Mouse (Mus musculus) stomach, embryonic 16.5 days (tissue): Measurements from ENCODE around the gene Gpkow. TPM values are rescaled to one million over a fixed set of nuclear protein-coding genes. Genes with fewer than 3 reads are reported as not detected.
"Not testable (repeated sequence)": the region's sequence is repeated elsewhere in the genome, so short reads cannot be mapped to it uniquely, and the experiment has no call there.

Experiments used
- ATAC-seq: fragments of 200-750 bp; cut with Nextera tagmentation; 2 replicates; pipeline ENCODE4 v1.8.0; 2017; ENCODE audit warnings: moderate number of reproducible peaks, moderate TSS enrichment; ENCODE audit not compliant: insufficient read depth, low FRiP score
- H3K27ac ChIP-seq: fragments of 300-500 bp; sonication (generic); 2 replicates; pipeline ENCODE4 v1.5.1; 2014; ENCODE audit warnings: low read length
- H3K27me3 ChIP-seq: fragments of 300-500 bp; sonication (generic); 2 replicates; pipeline ENCODE4 v1.6.1; 2014; ENCODE audit warnings: low read length, control low read depth, mixed read lengths; ENCODE audit not compliant: control insufficient read depth, insufficient read depth
- H3K36me3 ChIP-seq: fragments of 300-500 bp; sonication (generic); 2 replicates; pipeline ENCODE4 v1.6.1; 2014; ENCODE audit warnings: low read length; ENCODE audit not compliant: control insufficient read depth, insufficient read depth
- H3K4me1 ChIP-seq: fragments of 300-500 bp; sonication (generic); 2 replicates; pipeline ENCODE4 v1.6.1; 2014; ENCODE audit warnings: low read length, control low read depth, mixed read lengths; ENCODE audit not compliant: control insufficient read depth, insufficient read depth
- H3K4me2 ChIP-seq: fragments of 300-500 bp; sonication (generic); 2 replicates; pipeline ENCODE4 v1.6.1; 2014; ENCODE audit warnings: low read depth, low read length, mixed read lengths
- H3K4me3 ChIP-seq: fragments of 300-500 bp; sonication (generic); replicated peaks from 2 replicates; pipeline ENCODE4 v1.5.1; 2014; ENCODE audit warnings: mild to moderate bottlenecking, low read length
- H3K9ac ChIP-seq: fragments of 300-500 bp; sonication (generic); 2 replicates; pipeline ENCODE4 v1.6.1; 2014; ENCODE audit warnings: low read length
- H3K9me3 ChIP-seq: fragments of 300-500 bp; sonication (generic); replicated peaks from 2 replicates; pipeline ENCODE4 v1.6.1; 2016; ENCODE audit warnings: low read length, control low read depth; ENCODE audit not compliant: control insufficient read depth
- WGBS: fragments of 180-500 bp; shearing (Covaris S2); extraction: QIAGEN DNeasy Blood & Tissue Kit; methylation state at CpG from one replicate; pipeline ENCODE4 v1.1.7; 2014; 5-methylcytosine and 5-hydroxymethylcytosine counted together
- polyA plus RNA-seq: library from polyadenylated mRNA; unstranded; fragments of >200 nt; fragmentation: Nextera tagmentation; extraction: Ambion mirVana; gene quantifications from 2 replicates; pipeline ENCODE4 v1.2.1, GENCODE M21; 2015

The Gpkow gene
- polyA plus RNA-seq, 1 experiment from 2014 or later = 37.9 TPM

DNA sequence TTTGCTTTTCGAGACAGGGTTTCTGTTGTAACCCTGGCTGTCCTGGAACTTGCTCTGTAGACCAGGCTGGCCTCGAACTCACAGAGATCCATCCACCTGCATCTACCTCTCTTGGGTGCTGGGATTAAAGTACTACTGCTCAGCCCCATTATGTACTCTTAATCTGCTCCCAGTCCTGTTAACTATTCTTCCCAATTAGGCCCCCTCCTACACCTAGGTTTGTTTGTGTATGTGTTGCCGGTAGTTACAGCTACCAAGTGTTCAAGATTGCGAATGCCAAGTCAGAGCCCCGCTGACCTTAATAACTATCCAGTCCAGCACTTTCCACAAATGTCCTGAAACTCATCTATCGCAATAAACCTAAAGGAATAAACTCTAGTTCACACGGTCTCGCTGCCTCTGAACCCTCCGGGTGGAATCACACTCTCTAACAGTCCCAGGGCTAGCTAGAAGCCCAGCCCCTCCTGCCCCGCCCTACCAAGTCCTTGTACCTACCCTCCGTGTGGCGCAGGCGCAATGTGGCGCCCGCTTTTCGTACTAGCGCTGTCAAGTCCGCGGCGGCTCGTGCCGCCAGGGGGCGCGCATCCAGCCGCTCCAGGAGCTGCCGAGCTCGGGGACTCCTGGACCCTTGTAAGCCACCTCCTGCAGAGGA is 17.4 kb upstream of the Gpkow start:
- peak; percentile 92 for ATAC-seq
- Histone ChIP-seq H3K4me2 (peak overlapping the region; percentile 58), H3K9ac (peak overlapping the region; percentile 55; the same call in 1 of the 2 replicates), H3K36me3 (no peaks in the 10 kb centered on the region), H3K27ac (no peak overlapping the region), H3K4me3 (peak overlapping the region; percentile 40), H3K4me1 (peaks cover 2% of the 10 kb centered on the region; the same call in 1 of the 2 replicates), H3K27me3 (no peaks in the 10 kb centered on the region), H3K9me3 (no peaks in the 10 kb centered on the region)
- WGBS = 18% methylated on average over 27 of the region's 27 CpGs

DNA sequence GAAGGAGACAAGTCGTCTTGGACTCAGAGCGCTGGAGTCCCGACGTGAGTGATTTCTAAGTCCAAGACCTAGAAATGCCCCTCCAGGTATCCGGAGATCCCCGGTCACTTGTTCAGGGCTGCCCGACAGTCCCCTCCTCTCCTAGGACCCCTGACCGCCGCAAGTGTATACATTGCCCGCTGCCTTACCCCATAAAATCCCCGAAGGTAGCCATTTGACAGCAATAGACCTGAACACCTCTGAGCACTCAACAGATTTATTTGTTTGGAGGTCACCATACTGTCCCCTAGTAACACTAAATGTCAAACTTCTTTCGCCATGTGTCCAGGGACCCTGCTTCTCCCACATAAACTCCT is 16.9 kb upstream of the Gpkow start:
- peak overlapping the region; percentile 55; the same call in 1 of the 2 replicates for H3K9ac ChIP-seq
- H3K4me1 ChIP-seq = no peaks in the 10 kb centered on the region
- WGBS = 23% methylated on average over 12 of the region's 12 CpGs
- peak overlapping the region; percentile 40 for H3K4me3 ChIP-seq
- no peaks in the 10 kb centered on the region for H3K9me3 ChIP-seq
- peak; percentile 34; the same call in 1 of the 2 replicates for ATAC-seq
- H3K27ac ChIP-seq = no peak overlapping the region
- no peaks in the 10 kb centered on the region for H3K27me3 ChIP-seq
- H3K36me3 ChIP-seq = no peaks in the 10 kb centered on the region
- H3K4me2 ChIP-seq = peak overlapping the region; percentile 58

DNA sequence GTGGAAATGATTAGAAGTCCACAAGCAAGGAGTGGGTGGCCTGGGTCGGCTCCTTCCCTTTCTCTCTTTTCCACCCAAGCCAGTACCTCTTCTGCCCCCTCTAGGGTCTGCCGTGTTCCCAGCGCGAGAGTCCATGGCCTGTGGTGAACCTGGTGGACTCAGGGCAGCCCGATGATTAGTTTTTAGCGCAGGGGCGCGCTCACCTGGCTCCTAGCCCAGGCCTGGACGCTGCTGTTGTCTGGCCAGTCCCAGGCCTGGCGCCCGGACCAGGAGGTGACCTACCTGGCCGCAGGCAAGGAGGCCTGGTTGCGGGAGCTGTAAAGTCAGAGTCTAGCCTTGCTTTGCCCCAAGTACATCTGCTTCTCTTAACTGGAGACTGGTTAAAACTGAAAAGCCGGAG is 16.1 kb upstream of the Gpkow start, which contains the start of gene Magix:
Gene Magix (minus strand): TSS at position 388 of the 400 bp plus-strand sequence.
- Histone ChIP-seq H3K27ac (no peak within 1 kb of the TSS), H3K36me3 (no peaks in the 10 kb centered on the region), H3K27me3 (no peaks in the 10 kb centered on the region), H3K9ac (peak within 1 kb of the TSS; percentile 55; the same call in 1 of the 2 replicates), H3K4me2 (peak within 1 kb of the TSS; percentile 58), H3K9me3 (no peaks in the 10 kb centered on the region), H3K4me3 (peak within 1 kb of the TSS; percentile 40), H3K4me1 (no peaks in the 10 kb centered on the region)
- 66% methylated on average over 14 of the region's 14 CpGs for WGBS
- no peak for ATAC-seq

DNA sequence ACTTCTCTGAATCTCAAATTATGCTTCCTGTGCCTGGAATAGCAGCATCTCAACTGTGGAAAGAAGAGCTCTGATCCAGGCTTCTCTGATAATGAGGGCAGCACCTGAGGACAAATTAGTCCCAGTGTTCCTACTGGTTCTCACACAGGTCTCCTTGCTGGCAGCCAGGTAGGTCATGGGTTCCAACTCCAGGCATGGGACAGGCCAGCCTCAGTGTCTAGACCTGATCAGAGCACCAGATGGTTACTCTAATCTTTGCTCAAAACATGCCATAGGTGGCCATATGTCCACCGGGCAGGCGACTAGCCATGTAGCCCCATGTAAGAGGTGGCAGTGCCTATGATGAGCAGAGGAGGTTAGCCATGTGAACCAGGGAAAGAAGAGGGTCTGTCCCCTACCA is 8.6 kb upstream of the Gpkow start:
- 85% methylated on average over 2 of the region's 2 CpGs for WGBS
- ATAC-seq = no peak
- Histone ChIP-seq H3K4me1 (no peaks in the 10 kb centered on the region), H3K36me3 (no peaks in the 10 kb centered on the region), H3K4me2 (no peak overlapping the region), H3K27me3 (no peaks in the 10 kb centered on the region), H3K27ac (no peak overlapping the region), H3K9ac (no peak overlapping the region), H3K4me3 (no peak overlapping the region), H3K9me3 (no peaks in the 10 kb centered on the region)

DNA sequence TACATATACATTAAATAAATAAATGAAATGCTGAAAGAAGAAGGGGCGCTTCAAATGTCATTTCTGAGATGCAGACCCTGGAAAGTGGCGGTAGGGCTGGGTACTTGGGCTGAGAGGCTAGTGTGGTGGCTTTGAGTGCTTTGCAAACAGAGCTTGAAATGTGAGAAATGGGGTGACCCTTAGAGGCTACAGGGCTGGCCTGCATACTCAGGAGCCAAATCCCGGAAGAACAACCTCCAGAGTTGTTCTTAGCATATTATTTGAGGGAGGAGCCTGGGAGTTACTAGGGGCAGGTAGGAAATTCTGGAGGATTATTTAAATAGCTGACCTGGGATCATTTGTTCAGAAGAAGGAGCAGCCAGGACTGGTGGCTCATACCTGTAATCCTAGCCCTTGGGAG is 6.4 kb upstream of the Gpkow start:
- H3K9ac ChIP-seq = no peak overlapping the region
- H3K4me2 ChIP-seq = no peak overlapping the region
- 64% methylated on average over 3 of the region's 3 CpGs for WGBS
- no peaks in the 10 kb centered on the region for H3K9me3 ChIP-seq
- H3K4me3 ChIP-seq = no peak overlapping the region
- no peaks in the 10 kb centered on the region for H3K4me1 ChIP-seq
- no peaks in the 10 kb centered on the region for H3K27me3 ChIP-seq
- H3K27ac ChIP-seq = no peak overlapping the region
- ATAC-seq = no peak
- no peaks in the 10 kb centered on the region for H3K36me3 ChIP-seq

DNA sequence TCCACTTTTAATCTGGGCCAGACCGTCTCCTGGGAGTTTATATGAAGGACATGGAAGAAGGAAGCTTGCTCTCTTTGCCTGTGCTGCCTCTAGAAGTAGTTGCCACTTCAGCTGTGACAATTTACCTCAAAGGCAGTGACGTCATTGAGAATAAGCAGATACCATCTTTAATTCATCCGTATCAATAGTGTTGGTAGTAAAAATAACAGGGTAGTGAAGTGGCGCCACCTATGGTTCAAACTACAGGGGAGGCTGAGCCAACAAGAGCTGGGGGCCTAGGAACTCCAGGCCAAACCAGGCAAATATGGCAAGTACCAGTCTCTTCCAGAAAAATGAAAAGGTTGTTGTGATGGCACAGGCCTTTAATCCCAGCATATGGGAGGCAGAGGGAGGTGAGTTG is 4.1 kb upstream of the Gpkow start:
- no peak for ATAC-seq
- Histone ChIP-seq H3K27ac (no peak overlapping the region), H3K9ac (no peak overlapping the region), H3K27me3 (no peaks in the 10 kb centered on the region), H3K9me3 (no peaks in the 10 kb centered on the region), H3K4me2 (no peak overlapping the region), H3K4me1 (no peaks in the 10 kb centered on the region), H3K4me3 (no peak overlapping the region), H3K36me3 (no peaks in the 10 kb centered on the region)
- 31% methylated on average over 4 of the region's 4 CpGs for WGBS

DNA sequence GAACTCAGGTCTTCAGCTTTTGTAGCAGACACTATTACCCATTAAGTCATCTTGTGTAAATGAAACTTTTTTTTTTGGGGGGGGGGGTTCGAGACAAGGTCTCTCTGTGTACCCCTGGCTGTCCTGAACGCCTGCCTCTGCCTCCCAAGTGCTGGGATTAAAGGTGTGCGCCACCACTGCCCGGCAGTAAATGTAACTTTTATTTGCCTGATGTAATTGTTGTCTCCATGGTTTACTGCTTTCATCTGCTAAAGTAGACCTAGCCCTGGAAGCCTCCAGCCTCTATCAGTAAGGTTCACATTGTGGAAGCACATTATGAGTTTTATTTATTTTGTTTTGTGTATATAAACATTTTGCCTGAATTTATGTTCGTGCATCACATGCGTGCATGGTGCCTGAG is 411 bp upstream of the Gpkow start:
- Histone ChIP-seq H3K27me3 (no peaks in the 10 kb centered on the region), H3K4me3 (peak overlapping the region; percentile 20), H3K4me2 (peak overlapping the region; percentile 40), H3K9me3 (no peaks in the 10 kb centered on the region), H3K4me1 (no peaks in the 10 kb centered on the region; the same call in 1 of the 2 replicates), H3K9ac (no peak overlapping the region), H3K36me3 (no peaks in the 10 kb centered on the region), H3K27ac (no peak overlapping the region)
- ATAC-seq = peak; percentile 16; the same call in 1 of the 2 replicates
- WGBS = 34% methylated on average over 6 of the region's 6 CpGs

DNA sequence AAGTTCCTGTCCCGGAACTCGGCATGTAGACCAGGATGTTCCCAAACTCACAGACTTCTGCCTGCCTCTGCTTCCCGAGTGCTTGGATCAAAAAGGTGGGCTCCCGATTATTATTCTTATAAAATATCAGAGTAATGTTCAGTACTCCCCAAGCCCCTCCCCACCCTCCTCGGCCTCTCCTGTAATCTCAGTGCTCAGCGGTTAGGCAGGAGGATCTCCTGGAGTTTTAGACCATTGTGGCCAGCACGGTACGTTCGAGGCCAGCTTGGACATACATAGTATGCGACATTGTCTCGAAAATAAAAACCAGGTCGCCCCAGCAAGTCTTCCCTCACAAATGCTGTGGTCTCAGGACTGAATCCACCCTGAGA is 16.8 kb downstream of the Gpkow start:
- H3K4me3 ChIP-seq = peak overlapping the region; percentile 41
- not testable (repeated sequence) for H3K9me3 ChIP-seq, H3K27me3 ChIP-seq, H3K36me3 ChIP-seq, H3K27ac ChIP-seq, H3K4me1 ChIP-seq
- peak overlapping the region; percentile 55 for H3K9ac ChIP-seq
- 33% methylated on average over 5 of the region's 12 CpGs for WGBS
- ATAC-seq = peak; percentile 18; the same call in 1 of the 2 replicates
- H3K4me2 ChIP-seq = peak overlapping the region; percentile 55

DNA sequence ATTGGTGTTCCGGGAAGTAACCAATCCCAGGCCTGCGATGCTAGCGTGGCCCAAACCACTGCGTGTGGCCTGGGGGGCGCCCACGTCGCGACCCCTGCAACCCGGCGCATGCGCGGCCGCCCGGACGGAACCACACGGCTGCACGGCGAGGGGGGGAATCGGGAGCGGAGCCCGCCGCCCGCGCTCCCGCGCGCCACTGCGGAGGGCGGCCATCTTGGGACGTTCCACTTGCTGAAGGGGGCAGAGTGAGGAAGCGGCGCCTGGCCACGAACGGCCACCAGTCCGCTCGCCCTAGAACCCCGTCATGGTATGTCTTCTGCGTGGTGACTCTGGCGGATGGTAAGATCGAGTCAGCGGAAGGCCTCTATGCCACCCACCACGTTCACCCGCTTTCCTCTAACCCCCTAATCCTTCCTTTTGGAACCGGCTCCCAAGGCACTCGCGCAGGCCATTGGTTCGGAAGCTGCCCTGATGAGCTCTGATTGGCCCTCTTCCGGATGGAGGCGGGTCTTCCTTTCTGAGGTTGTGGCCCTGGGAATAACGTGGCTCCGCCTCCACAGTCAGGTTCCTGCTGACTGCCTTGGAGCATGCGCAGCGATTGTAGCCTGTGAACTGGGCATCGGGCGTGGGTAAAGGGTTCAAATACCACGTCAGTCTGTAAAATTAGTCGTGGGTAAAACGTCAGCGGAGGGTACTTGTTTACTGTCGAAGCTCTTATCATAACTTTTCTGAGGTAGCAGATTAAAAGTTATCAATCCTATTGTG is 17.4 kb downstream of the Gpkow start, which contains the start of gene Wdr45:
Gene Wdr45 (plus strand): TSS at position 199 of the 765 bp plus-strand sequence.
- H3K36me3 ChIP-seq, H3K27ac ChIP-seq, H3K4me1 ChIP-seq, H3K27me3 ChIP-seq, H3K9me3 ChIP-seq: not testable (repeated sequence)
- Histone ChIP-seq H3K4me2 (peak within 1 kb of the TSS; percentile 55), H3K4me3 (peak within 1 kb of the TSS; percentile 41), H3K9ac (peak within 1 kb of the TSS; percentile 55)
- ATAC-seq = peak; percentile 95
- 10% methylated on average over 24 of the region's 60 CpGs for WGBS
